Mouse (Mus musculus): ENCODE measurements around the gene Phc2. TPM values are rescaled to one million over a fixed set of nuclear protein-coding genes. Genes with fewer than 3 reads are reported as not detected.

Phc2 gene
- polyA plus RNA-seq, 1 experiment from 2014 or later, result 54.5 TPM

DNA sequence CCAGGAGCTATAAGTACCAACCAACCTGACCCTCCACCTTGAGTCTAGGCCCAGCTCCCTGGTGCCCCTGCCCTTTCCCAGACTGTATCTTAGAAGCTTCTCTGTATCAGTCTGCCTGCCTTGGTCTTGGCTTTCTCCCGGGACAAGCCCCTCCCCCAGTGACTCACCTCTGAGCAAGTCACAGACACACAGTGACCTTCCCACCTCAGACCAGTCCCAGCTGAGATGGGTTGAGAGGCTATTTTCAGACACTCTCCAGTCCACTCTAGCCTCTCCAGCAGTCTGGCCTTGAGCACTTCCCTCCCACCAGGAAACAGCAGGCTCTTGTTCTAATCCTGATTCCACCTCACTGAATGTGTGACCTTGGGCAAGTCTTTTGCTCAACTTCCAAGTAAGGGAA, 139.2 kb downstream of the Phc2 start:
- H3K4me3 ChIP-seq (replicated peaks), result no peak overlapping the region
- no peaks in the 10 kb centered on the region for H3K9me3 ChIP-seq (replicated peaks)
- H3K27me3 ChIP-seq (replicated peaks), result no peaks in the 10 kb centered on the region
- ATAC-seq (ENCODE audit: low FRiP score), result no peak
- 59% methylated on average over 1 of the region's 1 CpGs for WGBS
- no peak overlapping the region for H3K4me2 ChIP-seq
- H3K36me3 ChIP-seq, result 0 out of 2 replicates have a peak, but pooled peaks cover 2% of the 10 kb centered on the region
- H3K27ac ChIP-seq (replicated peaks), result no peak overlapping the region
- H3K9ac ChIP-seq (replicated peaks), result no peak overlapping the region
- H3K4me1 ChIP-seq, result peaks cover 39% of the 10 kb centered on the region

DNA sequence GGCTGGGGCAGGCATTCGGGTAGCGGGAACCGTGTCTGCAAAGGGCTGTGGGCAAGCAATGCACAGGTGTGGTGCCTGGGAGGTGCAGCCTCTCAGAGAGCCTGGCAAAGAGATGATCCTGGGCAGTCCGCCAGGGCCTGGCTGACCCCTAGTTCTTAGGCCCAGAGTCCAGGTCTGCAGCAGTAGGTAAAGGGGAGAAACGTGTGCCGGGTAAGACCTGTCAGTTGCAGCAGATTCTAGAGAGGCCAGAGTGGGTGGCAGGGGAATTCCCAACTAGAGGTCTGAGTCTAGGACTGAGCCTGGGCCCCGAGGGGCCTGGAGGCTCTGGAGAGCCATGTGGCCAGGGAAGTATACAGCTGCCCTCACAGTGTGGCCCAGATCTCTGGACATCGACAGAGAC, 139.7 kb downstream of the Phc2 start:
- Histone ChIP-seq H3K27ac (replicated peaks) (no peak overlapping the region), H3K36me3 (0 out of 2 replicates have a peak, but pooled peaks cover 2% of the 10 kb centered on the region), H3K4me1 (peaks cover 44% of the 10 kb centered on the region), H3K9me3 (replicated peaks) (no peaks in the 10 kb centered on the region), H3K9ac (replicated peaks) (no peak overlapping the region), H3K4me3 (replicated peaks) (no peak overlapping the region), H3K4me2 (no peak overlapping the region), H3K27me3 (replicated peaks) (no peaks in the 10 kb centered on the region)
- 90% methylated on average over 8 of the region's 8 CpGs for WGBS
- ATAC-seq (ENCODE audit: low FRiP score), result no peak

DNA sequence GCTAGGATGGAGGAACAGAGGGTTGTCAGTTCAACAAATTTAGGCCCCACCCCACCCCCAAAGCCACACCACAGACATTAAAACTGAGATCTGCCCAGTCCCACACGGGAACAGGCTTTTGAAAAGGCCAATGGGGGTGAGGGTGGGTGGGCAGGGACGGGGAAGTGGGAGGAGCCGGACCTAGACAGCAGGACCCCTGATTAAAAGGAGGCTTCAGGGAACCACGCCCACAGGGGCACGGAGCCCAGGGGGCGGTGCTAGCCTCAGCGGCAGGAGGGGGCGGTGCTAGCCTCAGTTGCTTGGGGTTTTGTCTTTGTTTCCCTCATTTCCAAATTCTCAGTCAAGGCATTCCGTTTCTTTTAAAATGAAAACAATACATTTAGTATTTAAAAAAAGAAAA, 141.1 kb downstream of the Phc2 start:
- 0 out of 2 replicates have a peak, but pooled peaks cover 2% of the 10 kb centered on the region for H3K36me3 ChIP-seq
- H3K4me1 ChIP-seq, result peaks cover 55% of the 10 kb centered on the region
- no peak overlapping the region; the same call in 1 of the 2 replicates for H3K27ac ChIP-seq (replicated peaks)
- 5% methylated on average over 9 of the region's 9 CpGs for WGBS
- no peak overlapping the region for H3K4me3 ChIP-seq (replicated peaks)
- no peak overlapping the region for H3K4me2 ChIP-seq
- H3K9ac ChIP-seq (replicated peaks), result no peak overlapping the region
- no peaks in the 10 kb centered on the region for H3K9me3 ChIP-seq (replicated peaks)
- ATAC-seq (ENCODE audit: low FRiP score), result peak; percentile 42; the same call in 1 of the 2 replicates
- H3K27me3 ChIP-seq (replicated peaks), result no peaks in the 10 kb centered on the region

DNA sequence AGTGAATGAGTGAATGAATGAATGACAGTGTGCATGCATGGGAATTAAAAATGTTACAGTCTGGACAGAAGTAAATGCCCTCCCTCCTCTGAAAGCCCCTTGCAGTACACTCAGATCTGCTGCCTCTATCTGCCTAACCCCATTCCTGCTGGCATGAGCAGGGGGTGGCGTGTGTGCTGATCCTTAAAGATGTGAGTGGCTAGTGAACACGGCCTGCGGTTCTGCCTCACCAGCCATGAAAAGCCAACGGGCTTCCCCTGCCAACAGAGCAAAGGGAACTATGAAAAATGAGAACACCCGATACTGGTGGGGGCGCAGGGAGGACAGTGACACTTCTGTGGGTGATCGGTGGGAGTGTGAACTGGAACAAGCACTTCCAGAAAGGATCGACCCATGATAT, 142.3 kb downstream of the Phc2 start:
- Histone ChIP-seq H3K27me3 (replicated peaks) (no peaks in the 10 kb centered on the region), H3K4me3 (replicated peaks) (no peak overlapping the region), H3K9ac (replicated peaks) (no peak overlapping the region), H3K4me1 (peaks cover 67% of the 10 kb centered on the region), H3K36me3 (0 out of 2 replicates have a peak, but pooled peaks cover 2% of the 10 kb centered on the region), H3K4me2 (no peak overlapping the region), H3K27ac (replicated peaks) (no peak overlapping the region), H3K9me3 (replicated peaks) (no peaks in the 10 kb centered on the region)
- 64% methylated on average over 8 of the region's 8 CpGs for WGBS
- no peak for ATAC-seq (ENCODE audit: low FRiP score)

DNA sequence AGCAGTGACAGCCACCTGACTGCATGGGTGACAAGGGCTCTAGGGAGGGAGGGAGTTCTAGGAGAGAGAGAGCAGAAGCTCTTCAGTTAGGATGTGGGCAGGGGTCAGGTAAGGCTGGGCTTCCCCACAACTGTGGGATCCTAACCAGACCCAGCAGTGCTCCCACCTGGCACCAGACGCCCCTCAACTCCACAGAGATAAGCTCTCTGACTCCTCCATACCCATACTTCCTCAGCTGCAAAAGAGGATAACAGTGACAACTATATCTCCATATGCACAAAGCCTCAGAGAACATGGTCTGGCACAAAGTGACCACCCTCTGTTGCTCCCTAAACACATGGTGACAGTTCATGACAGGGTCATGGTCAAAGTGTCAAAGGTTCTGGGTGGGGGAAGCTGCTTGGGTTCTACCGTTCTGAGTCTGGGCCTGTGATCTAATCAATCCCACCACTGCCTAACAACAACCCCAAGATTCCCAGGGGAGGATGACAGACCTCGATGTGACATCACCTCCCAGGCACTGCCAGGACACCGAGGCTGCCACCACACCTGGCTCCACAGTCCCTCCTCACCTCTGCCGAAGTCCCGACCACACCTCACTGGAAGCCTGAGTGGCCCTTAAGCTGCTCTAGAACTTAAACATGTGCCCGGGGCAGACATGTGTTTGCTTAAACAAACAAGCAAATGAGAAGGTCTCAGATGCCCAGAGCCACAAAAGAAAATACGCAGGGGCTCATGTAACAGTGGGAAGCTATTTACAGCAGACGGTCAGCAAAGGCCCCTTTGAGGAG, 147.4 kb downstream of the Phc2 start:
- Histone ChIP-seq H3K27ac (replicated peaks) (no peak overlapping the region), H3K4me2 (no peak overlapping the region), H3K4me3 (replicated peaks) (no peak overlapping the region), H3K9me3 (replicated peaks) (no peaks in the 10 kb centered on the region), H3K36me3 (no peaks in the 10 kb centered on the region), H3K27me3 (replicated peaks) (no peaks in the 10 kb centered on the region), H3K9ac (replicated peaks) (no peak overlapping the region), H3K4me1 (peaks cover 76% of the 10 kb centered on the region)
- ATAC-seq (ENCODE audit: low FRiP score), result no peak
- WGBS, result 62% methylated on average over 9 of the region's 9 CpGs

Other genes starting within 250 kb of the Phc2 start
- gene Zscan20, start 44.6 kb upstream of the Phc2 start, polyA plus RNA-seq (2015; fragmentation: Nextera tagmentation; extraction: Ambion mirVana), result 4.3 and 4.5 TPM in 2 replicates
- 2.0 and 3.0 TPM in 2 replicates for gene Tlr12, start 36.1 kb upstream of the Phc2 start, polyA plus RNA-seq (2015; fragmentation: Nextera tagmentation; extraction: Ambion mirVana)
- 0.34 and 0.41 TPM in 2 replicates for gene A3galt2, start 100.7 kb downstream of the Phc2 start, polyA plus RNA-seq (2015; fragmentation: Nextera tagmentation; extraction: Ambion mirVana)
- 29.3 and 33.6 TPM in 2 replicates for gene Zfp362, start 151.3 kb downstream of the Phc2 start, polyA plus RNA-seq (2015; fragmentation: Nextera tagmentation; extraction: Ambion mirVana)
- gene Trim62, start 228.9 kb downstream of the Phc2 start, polyA plus RNA-seq (2015; fragmentation: Nextera tagmentation; extraction: Ambion mirVana), result 20.9 and 25.5 TPM in 2 replicates

Data from neural tube, embryonic 15.5 days (tissue).